Mouse (Mus musculus): Measurements from ENCODE around the gene Ess2. TPM values are rescaled to one million over a fixed set of nuclear protein-coding genes. Genes with fewer than 3 reads are reported as not detected.
A peak's percentile ranks its signal among the peaks of the same experiment; 100 is the strongest.

Gene Ess2
- polyA plus RNA-seq, 1 experiment from 2014 or later, result 29.7 TPM

DNA sequence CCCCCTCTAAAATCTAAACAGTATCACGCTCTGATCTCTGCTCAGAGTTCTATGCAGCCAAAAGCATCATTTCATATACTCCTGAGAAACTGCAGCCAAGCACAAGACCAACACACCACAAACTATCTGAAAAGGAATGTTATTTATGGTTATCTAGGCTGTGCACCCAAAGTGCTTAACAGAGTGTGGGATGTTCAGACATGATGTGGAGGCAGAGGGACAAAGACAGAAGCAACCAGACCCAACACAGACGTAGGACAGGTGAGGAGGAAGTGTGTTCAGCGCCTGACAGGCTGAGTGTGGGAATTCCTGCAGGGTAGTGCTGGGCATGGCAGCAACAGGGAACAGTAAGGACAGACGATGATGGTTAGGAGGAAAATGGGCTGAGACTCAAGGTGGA lies 31.6 kb downstream of the Ess2 start:
- peaks cover 7% of the 10 kb centered on the region; the same call in 1 of the 2 replicates for H3K36me3 ChIP-seq
- ATAC-seq, result no peak
- H3K27ac ChIP-seq, result no peak overlapping the region
- H3K27me3 ChIP-seq (replicated peaks), result no peaks in the 10 kb centered on the region
- no peaks in the 10 kb centered on the region for H3K9me3 ChIP-seq
- no peak overlapping the region for H3K4me3 ChIP-seq (replicated peaks)
- H3K4me2 ChIP-seq (replicated peaks), result no peak overlapping the region
- no peak overlapping the region for H3K9ac ChIP-seq
- H3K4me1 ChIP-seq (replicated peaks), result peaks cover 13% of the 10 kb centered on the region; the same call in 1 of the 2 replicates
- WGBS, result 82% methylated on average over 4 of the region's 4 CpGs

DNA sequence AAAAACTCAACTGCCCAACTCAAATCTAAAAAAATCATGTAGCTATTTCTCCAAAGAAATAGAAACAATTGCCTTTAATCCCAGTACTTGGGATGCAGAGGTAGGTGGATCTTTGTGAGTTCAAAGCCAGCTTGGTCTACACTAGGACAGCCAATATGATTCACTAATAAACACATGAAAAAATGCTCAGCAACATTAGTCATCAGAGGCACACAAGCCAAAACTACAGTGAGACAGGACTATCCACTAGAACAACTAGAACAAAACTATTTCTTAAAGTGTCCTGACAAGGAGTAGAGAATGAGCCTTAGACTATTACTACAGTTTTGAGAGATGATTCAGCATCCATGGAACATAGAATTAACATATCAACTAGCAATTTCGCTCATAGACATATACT lies 35.1 kb downstream of the Ess2 start:
- peaks cover 9% of the 10 kb centered on the region; the same call in 1 of the 2 replicates for H3K4me1 ChIP-seq (replicated peaks)
- H3K9ac ChIP-seq, result no peak overlapping the region
- no peak overlapping the region for H3K4me2 ChIP-seq (replicated peaks)
- no peaks in the 10 kb centered on the region for H3K9me3 ChIP-seq
- H3K27me3 ChIP-seq (replicated peaks), result no peaks in the 10 kb centered on the region
- ATAC-seq, result no peak
- WGBS, result 96% methylated on average over 1 of the region's 1 CpGs
- H3K27ac ChIP-seq, result no peak overlapping the region
- peaks cover 12% of the 10 kb centered on the region; the same call in 1 of the 2 replicates for H3K36me3 ChIP-seq
- no peak overlapping the region for H3K4me3 ChIP-seq (replicated peaks)

- H3K36me3 ChIP-seq, result peaks cover 12% of the 10 kb centered on the region; the same call in 1 of the 2 replicates
- no peak for ATAC-seq
Measured at GRCm38 (mm10) chr16:17875174-17875573, 36.0 kb downstream of the Ess2 start.

DNA sequence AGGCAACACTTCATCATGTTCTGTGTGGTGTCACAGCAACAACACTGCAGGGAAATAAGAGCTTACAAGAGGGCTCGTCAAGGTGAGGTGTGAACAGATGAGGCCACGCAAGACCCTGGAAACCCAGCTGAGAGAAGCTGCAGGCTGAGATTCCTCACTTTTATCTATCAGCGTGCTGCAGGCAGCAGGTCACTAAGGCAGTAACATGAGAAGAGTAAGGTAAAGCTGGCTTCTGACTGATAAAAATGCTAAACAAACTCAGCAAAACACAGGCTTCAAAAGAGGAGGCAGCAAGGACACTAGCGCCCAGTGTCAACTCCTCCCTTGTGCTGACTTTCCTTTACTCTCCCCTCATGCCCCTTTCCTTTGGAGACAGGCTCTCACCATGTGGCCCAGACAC lies 38.2 kb downstream of the Ess2 start:
- no peak overlapping the region for H3K4me3 ChIP-seq (replicated peaks)
- no peaks in the 10 kb centered on the region for H3K27me3 ChIP-seq (replicated peaks)
- 56% methylated on average over 4 of the region's 4 CpGs for WGBS
- peaks cover 9% of the 10 kb centered on the region; the same call in 1 of the 2 replicates for H3K4me1 ChIP-seq (replicated peaks)
- no peak overlapping the region for H3K4me2 ChIP-seq (replicated peaks)
- ATAC-seq, result no peak
- H3K9me3 ChIP-seq, result no peaks in the 10 kb centered on the region
- H3K9ac ChIP-seq, result no peak overlapping the region; the same call in 1 of the 2 replicates
- H3K27ac ChIP-seq, result no peak overlapping the region
- peaks cover 12% of the 10 kb centered on the region; the same call in 1 of the 2 replicates for H3K36me3 ChIP-seq

More at GRCm38 (mm10) chr16:17875174-17875573, 36.0 kb downstream of the Ess2 start:
- no peak overlapping the region for H3K4me3 ChIP-seq (replicated peaks)
- no peaks in the 10 kb centered on the region for H3K9me3 ChIP-seq
- WGBS, result 65% methylated on average over 4 of the region's 4 CpGs
- H3K9ac ChIP-seq, result no peak overlapping the region
- no peak overlapping the region for H3K4me2 ChIP-seq (replicated peaks)
- H3K27me3 ChIP-seq (replicated peaks), result no peaks in the 10 kb centered on the region
- peaks cover 9% of the 10 kb centered on the region; the same call in 1 of the 2 replicates for H3K4me1 ChIP-seq (replicated peaks)
- no peak overlapping the region for H3K27ac ChIP-seq

GRCm38 (mm10) chr16:17871248-17871647 lies 39.9 kb downstream of the Ess2 start:
- WGBS, result 67% methylated on average over 5 of the region's 5 CpGs
- no peak overlapping the region for H3K9ac ChIP-seq
- no peaks in the 10 kb centered on the region for H3K27me3 ChIP-seq (replicated peaks)
- H3K9me3 ChIP-seq, result no peaks in the 10 kb centered on the region
- peak; percentile 88 for ATAC-seq
- H3K4me1 ChIP-seq (replicated peaks), result peaks cover 11% of the 10 kb centered on the region; the same call in 1 of the 2 replicates
- H3K36me3 ChIP-seq, result peaks cover 9% of the 10 kb centered on the region; the same call in 1 of the 2 replicates
- no peak overlapping the region for H3K4me2 ChIP-seq (replicated peaks)
- H3K4me3 ChIP-seq (replicated peaks), result no peak overlapping the region
- H3K27ac ChIP-seq, result no peak overlapping the region

DNA sequence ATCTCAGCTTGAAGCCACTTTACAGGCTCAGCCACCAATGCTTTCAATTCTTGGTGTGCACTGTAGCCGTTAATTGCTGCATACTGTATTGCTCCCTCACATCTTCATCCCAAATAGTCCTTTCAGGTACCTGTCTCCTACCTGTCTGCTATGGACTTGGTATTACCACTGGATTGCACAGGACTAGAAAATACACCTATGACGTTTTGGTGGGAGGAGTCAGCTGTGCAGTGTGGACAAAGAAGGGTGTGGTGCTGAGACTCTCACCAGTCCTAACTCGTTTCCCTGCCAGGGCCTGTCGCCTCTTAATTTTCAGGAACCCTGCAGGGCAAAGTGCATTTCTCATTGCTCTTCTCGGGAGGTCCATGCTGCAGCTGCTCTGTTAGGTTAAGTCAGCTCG lies 45.4 kb downstream of the Ess2 start:
- Histone ChIP-seq H3K9ac (no peak overlapping the region), H3K9me3 (no peaks in the 10 kb centered on the region), H3K4me3 (replicated peaks) (no peak overlapping the region), H3K4me2 (replicated peaks) (no peak overlapping the region), H3K27me3 (replicated peaks) (no peaks in the 10 kb centered on the region), H3K4me1 (replicated peaks) (peaks cover 2% of the 10 kb centered on the region; the same call in 1 of the 2 replicates), H3K36me3 (no peaks in the 10 kb centered on the region), H3K27ac (no peak overlapping the region)
- WGBS, result 59% methylated on average over 6 of the region's 6 CpGs
- ATAC-seq, result peak; percentile 93

- ATAC-seq, result peak; percentile 54
- H3K9me3 ChIP-seq, result no peaks in the 10 kb centered on the region
Measured at GRCm38 (mm10) chr16:17865293-17865692, 45.9 kb downstream of the Ess2 start.

GRCm38 (mm10) chr16:17858592-17858991 lies 52.6 kb downstream of the Ess2 start:
- H3K4me1 ChIP-seq (replicated peaks), result no peaks in the 10 kb centered on the region
- no peak overlapping the region for H3K9ac ChIP-seq
- ATAC-seq, result no peak
- no peaks in the 10 kb centered on the region for H3K27me3 ChIP-seq (replicated peaks)
- H3K36me3 ChIP-seq, result peaks cover 39% of the 10 kb centered on the region
- H3K4me3 ChIP-seq (replicated peaks), result no peak overlapping the region
- H3K27ac ChIP-seq, result no peak overlapping the region
- H3K9me3 ChIP-seq, result no peaks in the 10 kb centered on the region
- H3K4me2 ChIP-seq (replicated peaks), result no peak overlapping the region

More at GRCm38 (mm10) chr16:17865293-17865692, 45.9 kb downstream of the Ess2 start:
- Histone ChIP-seq H3K4me3 (replicated peaks) (no peak overlapping the region), H3K4me1 (replicated peaks) (peaks cover 2% of the 10 kb centered on the region; the same call in 1 of the 2 replicates), H3K4me2 (replicated peaks) (no peak overlapping the region), H3K9ac (no peak overlapping the region), H3K36me3 (no peaks in the 10 kb centered on the region; the same call in 1 of the 2 replicates), H3K27me3 (replicated peaks) (no peaks in the 10 kb centered on the region), H3K27ac (no peak overlapping the region)
- WGBS, result 59% methylated on average over 2 of the region's 2 CpGs

DNA sequence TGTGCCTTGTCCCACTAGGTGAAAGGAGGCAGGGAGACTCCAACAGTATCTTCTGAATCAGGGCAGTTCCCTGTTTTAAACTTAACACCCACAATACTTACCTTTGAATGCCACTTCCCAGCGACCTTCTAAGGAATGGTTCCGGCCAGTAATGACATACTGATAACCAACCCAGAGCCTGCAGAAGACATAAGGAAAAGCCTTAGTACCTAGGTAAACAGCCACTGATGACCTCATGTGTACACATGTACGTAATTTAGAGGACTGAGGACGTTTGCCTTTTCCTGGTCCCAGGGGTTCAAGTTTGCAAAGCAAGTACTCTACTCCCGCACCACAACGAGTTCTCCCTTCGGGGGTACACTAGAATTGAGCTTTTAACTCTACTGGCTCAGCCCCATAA lies 54.0 kb downstream of the Ess2 start:
- Histone ChIP-seq H3K9ac (no peak overlapping the region), H3K9me3 (no peaks in the 10 kb centered on the region), H3K4me1 (replicated peaks) (no peaks in the 10 kb centered on the region), H3K36me3 (peaks cover 46% of the 10 kb centered on the region), H3K4me3 (replicated peaks) (no peak overlapping the region), H3K27ac (no peak overlapping the region), H3K27me3 (replicated peaks) (no peaks in the 10 kb centered on the region), H3K4me2 (replicated peaks) (no peak overlapping the region)
- WGBS, result 82% methylated on average over 7 of the region's 7 CpGs
- ATAC-seq, result no peak

DNA sequence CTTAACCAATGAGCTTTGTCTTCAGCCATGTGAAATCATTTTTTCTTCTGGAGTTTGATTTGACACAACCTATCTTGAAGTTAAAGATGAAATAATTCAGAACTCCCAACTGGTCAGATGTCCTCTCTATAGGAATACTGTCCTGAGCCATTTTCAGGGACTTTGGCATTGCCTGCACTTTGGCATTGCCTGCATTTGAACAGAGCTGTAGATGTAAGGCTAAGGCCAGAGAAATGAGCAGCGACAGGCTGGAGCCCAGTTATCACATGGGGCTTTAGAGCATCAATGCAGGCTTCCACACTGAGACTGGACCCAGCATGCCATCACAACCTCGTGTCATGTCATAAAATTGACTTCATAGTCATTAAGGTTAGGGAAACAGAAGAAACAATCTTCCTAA lies 57.9 kb downstream of the Ess2 start:
- H3K27ac ChIP-seq, result no peak overlapping the region
- no peaks in the 10 kb centered on the region for H3K27me3 ChIP-seq (replicated peaks)
- WGBS, result 89% methylated on average over 2 of the region's 2 CpGs
- H3K4me1 ChIP-seq (replicated peaks), result no peaks in the 10 kb centered on the region
- H3K4me3 ChIP-seq (replicated peaks), result no peak overlapping the region
- H3K9ac ChIP-seq, result no peak overlapping the region
- ATAC-seq, result no peak
- no peak overlapping the region for H3K4me2 ChIP-seq (replicated peaks)
- H3K36me3 ChIP-seq, result peaks cover 60% of the 10 kb centered on the region
- H3K9me3 ChIP-seq, result no peaks in the 10 kb centered on the region

- no peak for ATAC-seq
- 95% methylated on average over 1 of the region's 1 CpGs for WGBS
Measured at GRCm38 (mm10) chr16:17851860-17852259, 59.3 kb downstream of the Ess2 start.

GRCm38 (mm10) chr16:17851331-17851730 lies 59.8 kb downstream of the Ess2 start:
- Histone ChIP-seq H3K4me1 (replicated peaks) (no peaks in the 10 kb centered on the region), H3K4me2 (replicated peaks) (no peak overlapping the region), H3K9ac (no peak overlapping the region), H3K9me3 (no peaks in the 10 kb centered on the region), H3K36me3 (peaks cover 49% of the 10 kb centered on the region), H3K27ac (no peak overlapping the region), H3K27me3 (replicated peaks) (no peaks in the 10 kb centered on the region), H3K4me3 (replicated peaks) (no peak overlapping the region)
- WGBS, result 96% methylated on average over 5 of the region's 5 CpGs
- ATAC-seq, result no peak

More at GRCm38 (mm10) chr16:17851860-17852259, 59.3 kb downstream of the Ess2 start:
- H3K4me1 ChIP-seq (replicated peaks), result no peaks in the 10 kb centered on the region
- no peak overlapping the region for H3K27ac ChIP-seq
- no peak overlapping the region for H3K4me3 ChIP-seq (replicated peaks)
- H3K9me3 ChIP-seq, result no peaks in the 10 kb centered on the region
- no peak overlapping the region for H3K4me2 ChIP-seq (replicated peaks)
- H3K36me3 ChIP-seq, result peaks cover 52% of the 10 kb centered on the region
- no peak overlapping the region for H3K9ac ChIP-seq
- no peaks in the 10 kb centered on the region for H3K27me3 ChIP-seq (replicated peaks)
